Mouse (Mus musculus) ES-Bruce4 (cell line): Measurements from ENCODE around the gene Bhmt2. TPM values are rescaled to one million over a fixed set of nuclear protein-coding genes. Genes with fewer than 3 reads are reported as not detected.

Experiments used
- H3K27ac ChIP-seq: 2 replicates; pipeline ENCODE4 v1.5.1; 2012; ENCODE audit warnings: low read length, inconsistent platforms; ENCODE audit not compliant: insufficient read depth
- H3K27me3 ChIP-seq: 2 replicates; pipeline ENCODE4 v1.6.1; 2012; ENCODE audit warnings: mild to moderate bottlenecking, low read length, inconsistent platforms; ENCODE audit not compliant: control insufficient read depth, poor library complexity, insufficient read depth, severe bottlenecking
- H3K36me3 ChIP-seq: 2 replicates; pipeline ENCODE4 v1.6.1; 2012; ENCODE audit warnings: inconsistent platforms, mild to moderate bottlenecking, low read length, moderate library complexity; ENCODE audit not compliant: control insufficient read depth, poor library complexity, insufficient read depth, severe bottlenecking
- H3K4me1 ChIP-seq: one replicate; pipeline ENCODE4 v1.8.1; 2011; ENCODE audit warnings: low read length; ENCODE audit not compliant: control insufficient read depth, insufficient read depth
- H3K4me3 ChIP-seq: 2 replicates; pipeline ENCODE4 v1.5.1; 2011; ENCODE audit warnings: low read depth, mild to moderate bottlenecking, low read length
- H3K9ac ChIP-seq: 2 replicates; pipeline ENCODE4 v1.6.1; 2012; ENCODE audit warnings: low read depth, mild to moderate bottlenecking, inconsistent platforms; ENCODE audit not compliant: poor library complexity, severe bottlenecking
- H3K9me3 ChIP-seq: replicated peaks from 2 replicates; pipeline ENCODE4 v1.6.1; 2012; ENCODE audit warnings: mild to moderate bottlenecking, low read length, inconsistent platforms; ENCODE audit not compliant: control insufficient read depth, poor library complexity, insufficient read depth, severe bottlenecking
- CTCF ChIP-seq: IDR thresholded peaks from one replicate; pipeline ENCODE4 v1.8.1; 2011; ENCODE audit warnings: low read depth, low read length
- EP300 ChIP-seq: IDR thresholded peaks from 2 replicates; pipeline ENCODE4 v1.6.1; 2011; ENCODE audit warnings: low read depth, low read length; ENCODE audit not compliant: insufficient read depth
- POLR2A ChIP-seq: IDR thresholded peaks from one replicate; pipeline ENCODE4 v1.8.1; 2011; ENCODE audit warnings: low read length; ENCODE audit not compliant: insufficient read depth
- polyA plus RNA-seq: library from polyadenylated mRNA; stranded (reverse); fragments of >200 nt; gene quantifications from 2 replicates; pipeline ENCODE4 v1.2.4, GENCODE M21; 2011; ENCODE audit warnings: low read depth; ENCODE audit not compliant: missing spikeins, insufficient read depth, insufficient read length

Bhmt2 gene
- polyA plus RNA-seq, 1 experiment: not detected

DNA sequence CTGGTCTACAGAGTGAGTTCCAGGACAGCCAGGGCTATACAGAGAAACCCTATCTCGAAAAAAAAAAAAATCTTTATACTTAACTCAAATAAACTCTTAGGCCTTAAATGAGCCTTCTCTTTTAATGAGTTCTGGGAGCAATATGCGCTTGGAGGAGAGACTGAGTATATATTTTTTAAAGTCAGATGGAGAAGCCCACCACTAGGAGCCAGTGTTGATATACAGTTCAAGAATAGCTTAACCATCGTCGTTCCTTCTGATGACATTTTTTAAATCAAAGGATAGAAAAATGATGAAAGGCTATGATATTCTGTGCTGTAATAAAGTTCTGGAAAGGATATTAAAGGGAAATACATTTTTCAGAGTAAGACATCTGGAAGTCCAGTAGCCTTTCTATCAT lies 60.3 kb downstream of the Bhmt2 start:
- Histone ChIP-seq H3K27ac (no peak overlapping the region), H3K4me1 (no peaks in the 10 kb centered on the region), H3K9ac (no peak overlapping the region), H3K27me3 (no peaks in the 10 kb centered on the region), H3K36me3 (no peaks in the 10 kb centered on the region), H3K4me3 (no peak overlapping the region), H3K9me3 (no peaks in the 10 kb centered on the region)
- TF ChIP-seq EP300 (no peak), CTCF (no peak), POLR2A (no peak)

DNA sequence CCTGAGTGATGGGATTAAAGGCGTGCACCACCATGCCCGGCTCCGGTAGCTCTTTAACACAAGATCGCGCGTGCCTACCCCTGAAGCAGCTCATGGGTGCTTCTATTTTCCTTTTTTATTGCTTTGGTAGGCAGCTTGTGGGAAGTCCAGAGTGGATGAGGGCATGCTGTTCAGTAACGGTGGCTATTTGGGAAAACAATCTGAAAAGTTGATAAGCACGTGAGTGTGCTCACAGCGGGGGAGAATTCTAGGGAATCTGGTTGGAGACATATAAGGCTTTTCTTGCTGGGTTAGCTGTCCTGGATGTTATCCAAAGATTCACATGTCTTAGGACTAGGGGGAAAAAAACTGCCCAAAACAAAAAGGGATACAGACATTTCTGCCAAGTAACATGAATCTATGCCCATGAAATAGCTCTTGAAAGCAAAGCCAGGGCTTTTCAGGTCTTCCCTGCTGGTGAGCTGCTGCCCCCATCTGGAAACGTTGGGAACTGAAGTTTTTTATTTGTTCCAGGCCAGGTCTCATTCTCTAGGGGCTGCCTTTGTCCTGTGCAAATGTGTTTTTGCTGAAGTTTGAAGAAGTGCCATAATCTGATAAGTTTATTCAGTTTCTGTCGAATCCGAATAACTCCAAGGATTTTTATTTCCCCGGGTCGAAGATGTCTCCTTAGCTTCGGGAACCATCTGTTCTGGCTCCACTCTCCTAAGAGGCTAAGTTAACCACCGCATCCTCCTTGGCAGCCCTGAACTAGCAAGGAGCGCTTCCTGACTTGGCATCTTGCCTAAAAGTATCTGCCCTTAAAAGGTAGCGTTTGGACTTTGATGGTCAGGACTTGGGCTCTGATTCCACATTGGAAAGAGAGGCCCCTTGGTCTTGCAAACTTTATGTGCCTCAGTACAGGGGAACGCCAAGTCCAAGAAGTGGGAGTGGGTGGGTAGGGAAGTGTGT lies 61.2 kb downstream of the Bhmt2 start:
- no peak overlapping the region for H3K27ac ChIP-seq
- H3K9ac ChIP-seq: no peak overlapping the region
- H3K4me1 ChIP-seq: no peaks in the 10 kb centered on the region
- TF ChIP-seq CTCF (peak; percentile 51), EP300 (no peak)
- no peak overlapping the region for H3K4me3 ChIP-seq
- H3K9me3 ChIP-seq: no peaks in the 10 kb centered on the region
- no peaks in the 10 kb centered on the region for H3K36me3 ChIP-seq
- H3K27me3 ChIP-seq: no peaks in the 10 kb centered on the region

DNA sequence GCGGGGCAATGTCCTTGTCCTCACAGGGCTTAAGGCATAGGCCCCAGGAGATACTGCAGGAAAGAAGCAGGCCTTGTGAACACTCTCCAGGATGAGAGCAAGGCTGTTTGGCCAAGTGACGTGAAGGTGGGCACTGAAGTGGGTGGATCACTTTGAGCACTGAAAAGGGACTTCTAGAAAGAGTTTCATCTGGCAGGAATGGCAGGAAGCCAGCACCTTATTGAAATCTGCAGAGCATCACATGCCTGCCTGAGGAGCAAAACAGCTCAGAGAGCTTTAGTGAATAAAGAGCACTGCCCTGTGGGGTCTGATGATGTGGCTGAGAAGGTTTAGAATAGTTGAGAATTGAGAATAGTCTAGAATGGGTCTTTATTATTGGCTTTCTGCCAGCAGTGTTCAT lies 65.6 kb downstream of the Bhmt2 start:
- Histone ChIP-seq H3K4me3 (no peak overlapping the region), H3K9me3 (no peaks in the 10 kb centered on the region), H3K4me1 (no peaks in the 10 kb centered on the region), H3K27me3 (no peaks in the 10 kb centered on the region), H3K27ac (no peak overlapping the region), H3K36me3 (no peaks in the 10 kb centered on the region), H3K9ac (no peak overlapping the region)
- no peak for TF ChIP-seq CTCF
- TF ChIP-seq POLR2A: no peak
- TF ChIP-seq EP300: no peak

DNA sequence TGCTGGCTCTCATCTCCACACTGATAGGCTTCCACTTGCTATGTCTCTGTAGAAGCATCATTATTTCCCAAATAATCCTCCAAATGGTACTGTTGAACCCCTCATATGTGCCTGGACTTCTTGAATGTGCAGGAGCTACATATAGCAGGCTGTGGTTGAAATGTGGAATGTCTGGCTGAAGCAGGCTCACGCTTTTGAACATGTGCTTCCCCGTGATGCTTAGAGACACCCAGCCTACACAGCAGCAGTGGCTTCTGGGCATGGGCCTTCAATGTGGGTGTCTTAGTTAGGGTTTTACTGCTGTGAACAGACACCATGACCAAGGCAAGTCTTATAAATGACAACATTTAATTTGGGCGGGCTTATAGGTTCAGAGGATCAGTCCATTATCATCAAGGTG lies 66.4 kb downstream of the Bhmt2 start:
- H3K27ac ChIP-seq: no peak overlapping the region
- H3K4me1 ChIP-seq: no peaks in the 10 kb centered on the region
- H3K27me3 ChIP-seq: no peaks in the 10 kb centered on the region
- no peaks in the 10 kb centered on the region for H3K36me3 ChIP-seq
- no peak overlapping the region for H3K9ac ChIP-seq
- TF ChIP-seq CTCF: no peak
- no peak overlapping the region for H3K4me3 ChIP-seq
- H3K9me3 ChIP-seq: no peaks in the 10 kb centered on the region

DNA sequence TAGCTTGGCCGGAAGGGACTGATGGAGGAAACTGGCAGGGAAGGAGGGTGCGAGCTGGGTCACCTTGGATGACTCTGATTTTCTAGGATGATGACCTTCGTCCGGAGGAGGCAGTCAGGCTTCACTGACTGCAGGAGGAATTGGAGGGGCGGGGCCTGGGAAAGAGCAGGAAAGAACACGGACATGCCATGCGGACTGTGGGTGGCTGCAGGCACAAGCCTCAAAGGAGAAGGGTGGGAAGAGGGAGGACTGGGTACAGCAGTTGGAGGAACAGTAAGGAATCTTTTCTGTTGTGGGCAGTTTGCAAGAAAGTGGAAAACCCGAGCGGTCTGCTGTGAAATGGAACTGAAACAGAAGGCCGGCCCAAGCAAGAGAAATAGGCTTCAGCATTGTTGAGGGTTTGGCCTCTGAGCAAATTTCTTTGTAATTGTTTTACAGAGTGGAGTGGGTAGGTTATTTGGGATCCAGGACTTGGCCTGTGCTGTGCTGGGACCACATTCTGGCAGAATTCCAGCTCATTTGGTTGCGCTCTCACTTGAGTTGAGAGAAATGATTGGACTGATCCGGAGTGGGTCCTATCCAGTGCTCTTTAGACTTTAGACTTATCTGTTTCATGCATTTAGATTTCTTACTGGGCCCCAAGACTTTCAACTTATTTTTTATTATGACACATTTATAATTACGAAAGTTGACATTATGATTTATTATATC lies 67.1 kb downstream of the Bhmt2 start:
- Histone ChIP-seq H3K4me3 (no peak overlapping the region), H3K27me3 (no peaks in the 10 kb centered on the region), H3K4me1 (no peaks in the 10 kb centered on the region), H3K36me3 (no peaks in the 10 kb centered on the region), H3K9ac (no peak overlapping the region), H3K9me3 (no peaks in the 10 kb centered on the region), H3K27ac (no peak overlapping the region)
- TF ChIP-seq CTCF (no peak), EP300 (no peak), POLR2A (no peak)

Other genes with a start within 250 kb of the Bhmt2 start
- gene Jmy, start 174.5 kb downstream of the Bhmt2 start, polyA plus RNA-seq: 13.0 and 13.4 TPM in 2 replicates
- not detected in 2 replicates for gene Bhmt, start 36.3 kb downstream of the Bhmt2 start, polyA plus RNA-seq
- 0.23 and 0.72 TPM in 2 replicates for gene Dmgdh, start 131 bp upstream of the Bhmt2 start, polyA plus RNA-seq
- 1.3 and 1.7 TPM in 2 replicates for gene Arsb, start 97.3 kb upstream of the Bhmt2 start, polyA plus RNA-seq